In genomic region chr9:103899311-103899710, GRCm38 (mm10) we compare ENCODE assay signal across 22 mouse cellular contexts.
A peak's percentile ranks its signal among the peaks of the same experiment; 100 is the strongest.
DNase-seq lines count a peak whose midpoint lies in the region; ATAC-seq and TF ChIP-seq lines count a peak whose summit lies in the region.
"Had no signal": no experiment of that assay in that cellular context is flagged by ENCODE, and none has a peak within 500 bp of the region (broad histone marks: within the 10 kb centered on the region; RNA-seq: fewer than 3 reads in every experiment).

No protein-coding gene starts in this region.

- H3K4me2 ChIP-seq in midbrain, embryonic 14.5 days (ENCODE audit: low read length): no peak overlapping the region
- H3K4me2 ChIP-seq in midbrain, embryonic 11.5 days: no peak overlapping the region
- no peak overlapping the region for H3K4me2 ChIP-seq in intestine, postnatal 0 days (replicated peaks; ENCODE audit: low read depth)
- H3K4me2 ChIP-seq: heart, embryonic 12.5 days; hindbrain, embryonic 15.5 days; kidney, embryonic 15.5 days; midbrain, embryonic 12.5 days; neural tube, embryonic 13.5 days had no signal

- H3K27ac ChIP-seq in midbrain, embryonic 14.5 days (replicated peaks; ENCODE audit: low read depth, low read length): no peak overlapping the region
- no peak overlapping the region for H3K27ac ChIP-seq in midbrain, embryonic 11.5 days (ENCODE audit: low read depth, low read length)
- no peak overlapping the region for H3K27ac ChIP-seq in intestine, postnatal 0 days (ENCODE audit: low read depth, low read length)
- H3K27ac ChIP-seq: forebrain, embryonic 10.5 days; hindbrain, embryonic 15.5 days; kidney, embryonic 15.5 days; left cerebral cortex, adult 2 months; midbrain, embryonic 12.5 days; neural tube, embryonic 13.5 days had no signal

- no peaks in the 10 kb centered on the region for H3K36me3 ChIP-seq in midbrain, embryonic 14.5 days (ENCODE audit: control insufficient read depth, insufficient read depth, low read length)
- no peaks in the 10 kb centered on the region for H3K36me3 ChIP-seq in midbrain, embryonic 11.5 days (ENCODE audit: control insufficient read depth, insufficient read depth, low read length)
- no peaks in the 10 kb centered on the region for H3K36me3 ChIP-seq in intestine, postnatal 0 days (ENCODE audit: control insufficient read depth, insufficient read depth)
- H3K36me3 ChIP-seq: forebrain, embryonic 10.5 days; G1E; heart, embryonic 12.5 days; hindbrain, embryonic 15.5 days; kidney, embryonic 15.5 days; midbrain, embryonic 12.5 days; neural tube, embryonic 13.5 days had no signal

- H3K4me3 ChIP-seq in midbrain, embryonic 14.5 days (replicated peaks; ENCODE audit: low read depth, low read length): no peak overlapping the region
- no peak overlapping the region for H3K4me3 ChIP-seq in midbrain, embryonic 11.5 days (ENCODE audit: low read depth, low read length)
- no peak overlapping the region for H3K4me3 ChIP-seq in intestine, postnatal 0 days (ENCODE audit: low read depth, low read length)
- H3K4me3 ChIP-seq: forebrain, embryonic 10.5 days; heart, embryonic 12.5 days; hindbrain, embryonic 15.5 days; kidney, embryonic 15.5 days; left cerebral cortex, adult 2 months; midbrain, embryonic 12.5 days; neural tube, embryonic 13.5 days had no signal

- no peaks in the 10 kb centered on the region for H3K4me1 ChIP-seq in midbrain, embryonic 14.5 days (ENCODE audit: control insufficient read depth, insufficient read depth, low read length)
- no peaks in the 10 kb centered on the region for H3K4me1 ChIP-seq in midbrain, embryonic 11.5 days (ENCODE audit: control insufficient read depth, insufficient read depth, low read length)
- H3K4me1 ChIP-seq in intestine, postnatal 0 days (replicated peaks; ENCODE audit: control insufficient read depth, insufficient read depth, low read length): no peaks in the 10 kb centered on the region
- H3K4me1 ChIP-seq: forebrain, embryonic 10.5 days; heart, embryonic 12.5 days; hindbrain, embryonic 15.5 days; kidney, embryonic 15.5 days; midbrain, embryonic 12.5 days; neural tube, embryonic 13.5 days had no signal

- ATAC-seq in midbrain, embryonic 14.5 days (ENCODE audit: low FRiP score, low TSS enrichment): no peak
- no peak for ATAC-seq in midbrain, embryonic 11.5 days (ENCODE audit: low FRiP score)
- peak; percentile 60; the same call in 1 of the 2 replicates for ATAC-seq in intestine, postnatal 0 days
- ATAC-seq: forebrain, postnatal 0 days; lung, postnatal 0 days had no signal

- TF ChIP-seq CTCF in intestine, postnatal 0 days (IDR thresholded peaks at IDR 0.05; ENCODE audit: low read depth): no peak

- DNase-seq in midbrain, embryonic 14.5 days: peak; percentile 12
- DNase-seq in midbrain, embryonic 11.5 days (ENCODE audit: low spot score, missing footprints): no peak
- DNase-seq in Muller cell, postnatal 12 days (ENCODE audit: inconsistent ontology term): peak; percentile 47
- DNase-seq in kidney, adult 18-20 months: no peak
- no peak for DNase-seq in spleen, adult 18-20 months
- no peak for DNase-seq in urinary bladder, postnatal 36 days (ENCODE audit: low spot score in 2 of 2)
- DNase-seq: cerebellum, adult 2 months; forebrain, postnatal 0 days; kidney, postnatal 4 days; layer of hippocampus, adult 9-11 months; left cerebral cortex, postnatal 4 days; liver had no signal

- no peaks in the 10 kb centered on the region for H3K9me3 ChIP-seq in midbrain, embryonic 14.5 days (ENCODE audit: control insufficient read depth, low read length)
- no peaks in the 10 kb centered on the region for H3K9me3 ChIP-seq in midbrain, embryonic 11.5 days (ENCODE audit: control insufficient read depth, low read length)
- H3K9me3 ChIP-seq in intestine, postnatal 0 days (ENCODE audit: control insufficient read depth): no peaks in the 10 kb centered on the region
- H3K9me3 ChIP-seq: forebrain, embryonic 10.5 days; heart, embryonic 12.5 days; hindbrain, embryonic 15.5 days; kidney, embryonic 15.5 days; midbrain, embryonic 12.5 days; neural tube, embryonic 13.5 days had no signal

- H3K27me3 ChIP-seq in midbrain, embryonic 14.5 days (ENCODE audit: control insufficient read depth, insufficient read depth, low read length): no peaks in the 10 kb centered on the region
- no peaks in the 10 kb centered on the region for H3K27me3 ChIP-seq in midbrain, embryonic 11.5 days (ENCODE audit: control insufficient read depth, insufficient read depth, low read length)
- H3K27me3 ChIP-seq in intestine, postnatal 0 days (replicated peaks; ENCODE audit: control insufficient read depth, insufficient read depth, low read length): no peaks in the 10 kb centered on the region
- H3K27me3 ChIP-seq: heart, embryonic 12.5 days; hindbrain, embryonic 15.5 days; kidney, embryonic 15.5 days; midbrain, embryonic 12.5 days; neural tube, embryonic 13.5 days had no signal

- 56% methylated on average over 2 of the region's 2 CpGs for WGBS in midbrain, embryonic 14.5 days
- 67% methylated on average over 2 of the region's 2 CpGs for WGBS in midbrain, embryonic 11.5 days
- WGBS in intestine, postnatal 0 days: 27% methylated on average over 2 of the region's 2 CpGs

- H3K9ac ChIP-seq in midbrain, embryonic 14.5 days (replicated peaks; ENCODE audit: low read length): no peak overlapping the region
- no peak overlapping the region for H3K9ac ChIP-seq in midbrain, embryonic 11.5 days (ENCODE audit: low read length)
- no peak overlapping the region for H3K9ac ChIP-seq in intestine, postnatal 0 days (ENCODE audit: low read depth, low read length)
- H3K9ac ChIP-seq: forebrain, postnatal 0 days; heart, embryonic 12.5 days; hindbrain, embryonic 15.5 days; kidney, embryonic 15.5 days; midbrain, embryonic 12.5 days; neural tube, embryonic 13.5 days had no signal

Comparison
In these comparisons a context has a peak if more than half of its experiments do, and no peak if none do; other contexts are left out.
1. DNase-seq: peak in midbrain, embryonic 14.5 days (single experiment) and Muller cell, postnatal 12 days (single experiment); none in midbrain, embryonic 11.5 days (single experiment), kidney, adult 18-20 months (single experiment), spleen, adult 18-20 months (0 of 2) and urinary bladder, postnatal 36 days (0 of 2).